Mouse (Mus musculus): ENCODE data around the gene Kctd21. TPM values are rescaled to one million over a fixed set of nuclear protein-coding genes. Genes with fewer than 3 reads are reported as not detected.

The Kctd21 gene
- polyA plus RNA-seq, 1 experiment from 2014 or later: 4.2 TPM

DNA sequence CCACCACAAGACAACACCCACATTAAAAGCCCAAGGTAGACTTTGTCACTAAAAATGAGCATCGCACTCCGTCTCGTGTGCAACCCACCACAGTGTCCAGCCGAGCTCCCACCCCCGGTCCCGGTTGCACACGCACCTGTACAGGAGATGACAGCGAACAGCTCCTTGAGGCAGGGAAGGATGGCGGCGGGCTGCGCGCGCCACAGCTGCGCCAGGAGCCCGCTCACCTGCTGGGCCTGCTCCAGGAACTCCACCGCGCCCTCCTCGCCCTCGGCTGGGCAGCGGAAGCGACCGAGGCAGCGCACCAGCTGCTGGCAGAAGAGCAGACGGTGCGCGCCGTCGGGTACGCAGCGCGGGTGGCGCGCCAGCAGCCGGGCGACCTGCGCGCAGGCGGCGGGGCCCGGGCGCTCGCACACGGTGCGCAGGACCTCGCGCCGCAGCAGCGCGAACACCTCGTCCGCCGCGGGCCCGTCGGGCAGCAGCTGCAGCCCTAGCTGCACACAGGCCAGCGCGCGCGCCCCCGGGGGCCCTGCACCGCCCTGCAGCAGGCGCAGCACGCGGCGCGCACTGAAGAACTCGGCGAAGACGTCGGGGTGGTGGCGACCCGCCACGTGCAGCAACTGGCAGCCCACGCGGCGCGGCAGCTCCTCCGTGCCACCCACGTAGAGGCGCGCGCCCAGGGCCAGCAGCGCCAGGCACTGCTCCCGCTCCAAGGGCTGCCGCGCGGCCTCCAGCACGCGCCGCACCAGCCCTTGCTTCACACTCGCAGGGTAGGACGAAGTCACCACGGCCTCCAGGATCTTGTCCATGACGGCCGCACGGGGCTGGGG lies 6.8 kb upstream of the Kctd21 start:
- Histone ChIP-seq H3K27ac (no peak overlapping the region), H3K36me3 (no peaks in the 10 kb centered on the region), H3K4me2 (peak overlapping the region; percentile 58), H3K9me3 (no peaks in the 10 kb centered on the region), H3K4me3 (replicated peaks) (peak overlapping the region; percentile 33), H3K27me3 (replicated peaks) (peaks cover 30% of the 10 kb centered on the region), H3K4me1 (peaks cover 13% of the 10 kb centered on the region; the same call in 1 of the 2 replicates), H3K9ac (no peak overlapping the region)
- 18% methylated on average over 63 of the region's 96 CpGs for WGBS
- ATAC-seq (ENCODE audit: insufficient read depth, low FRiP score, low read depth): 0 out of 2 replicates have a peak, but pooled peaks have one; percentile 28

DNA sequence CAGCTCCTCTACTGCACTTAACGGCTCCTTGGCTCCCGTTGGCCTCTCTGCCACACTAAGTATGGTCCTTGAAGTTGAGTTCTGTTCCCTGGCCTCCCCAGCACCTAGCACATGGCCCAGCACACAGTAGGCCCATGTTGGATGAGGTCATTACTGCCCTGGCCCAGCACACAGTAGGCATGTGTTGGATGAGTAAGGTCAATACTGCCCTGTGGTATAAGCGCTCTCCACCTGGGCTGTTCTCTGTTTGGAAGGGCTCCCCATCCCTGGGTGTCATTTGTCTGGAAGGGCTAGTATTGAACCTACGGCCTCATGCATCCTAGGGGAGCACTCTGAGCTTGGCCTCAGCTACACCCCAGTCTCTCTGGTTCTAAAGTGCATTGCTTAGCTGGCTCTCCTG lies 4.8 kb upstream of the Kctd21 start:
- no peak for ATAC-seq (ENCODE audit: insufficient read depth, low FRiP score, low read depth)

DNA sequence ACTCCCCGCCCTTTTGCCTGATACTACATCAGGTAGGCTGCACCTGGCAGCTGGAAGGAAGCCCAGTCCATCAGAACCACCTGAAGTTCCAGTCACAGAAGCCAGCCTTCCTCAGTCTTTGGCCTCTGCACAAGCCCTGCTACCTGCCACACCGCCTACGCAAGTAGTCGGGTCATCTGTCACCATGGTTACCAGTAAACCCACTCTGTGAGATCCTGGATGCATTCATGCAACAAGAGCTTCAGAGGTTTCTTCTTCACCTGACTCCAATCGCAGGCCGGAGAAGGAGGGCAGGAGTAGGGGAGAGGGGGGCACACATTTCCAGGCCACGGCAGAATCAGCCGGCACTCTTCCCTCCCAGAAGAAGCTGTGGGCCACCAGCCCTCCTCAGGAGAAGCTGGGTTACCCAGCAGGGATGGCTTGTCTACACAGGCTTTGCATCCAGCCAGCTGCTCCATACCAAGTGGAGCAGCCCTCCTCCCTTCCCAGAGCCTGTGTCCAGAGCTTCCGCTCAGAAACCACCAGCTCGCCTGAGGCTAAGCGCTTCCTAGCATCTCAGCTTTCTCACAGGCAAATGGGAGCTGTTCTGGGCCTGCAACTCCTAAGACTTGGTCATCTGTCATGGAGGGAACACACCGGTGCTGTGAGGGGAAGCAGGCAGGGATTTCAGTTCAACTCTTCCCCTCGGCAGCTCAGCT lies 3.1 kb upstream of the Kctd21 start:
- Histone ChIP-seq H3K9me3 (no peaks in the 10 kb centered on the region), H3K4me2 (no peak overlapping the region), H3K27ac (no peak overlapping the region), H3K9ac (no peak overlapping the region), H3K4me1 (peaks cover 17% of the 10 kb centered on the region; the same call in 1 of the 2 replicates), H3K27me3 (replicated peaks) (peaks cover 29% of the 10 kb centered on the region), H3K36me3 (no peaks in the 10 kb centered on the region), H3K4me3 (replicated peaks) (no peak overlapping the region)
- no peak for ATAC-seq (ENCODE audit: insufficient read depth, low FRiP score, low read depth)
- WGBS: 66% methylated on average over 13 of the region's 13 CpGs

More for the DNA sequence above, 4.8 kb upstream of the Kctd21 start:
- Histone ChIP-seq H3K9ac (no peak overlapping the region), H3K4me2 (no peak overlapping the region), H3K27ac (no peak overlapping the region), H3K36me3 (no peaks in the 10 kb centered on the region), H3K4me3 (replicated peaks) (no peak overlapping the region), H3K27me3 (replicated peaks) (peaks cover 30% of the 10 kb centered on the region), H3K4me1 (peaks cover 17% of the 10 kb centered on the region; the same call in 1 of the 2 replicates), H3K9me3 (no peaks in the 10 kb centered on the region)
- 94% methylated on average over 4 of the region's 4 CpGs for WGBS

DNA sequence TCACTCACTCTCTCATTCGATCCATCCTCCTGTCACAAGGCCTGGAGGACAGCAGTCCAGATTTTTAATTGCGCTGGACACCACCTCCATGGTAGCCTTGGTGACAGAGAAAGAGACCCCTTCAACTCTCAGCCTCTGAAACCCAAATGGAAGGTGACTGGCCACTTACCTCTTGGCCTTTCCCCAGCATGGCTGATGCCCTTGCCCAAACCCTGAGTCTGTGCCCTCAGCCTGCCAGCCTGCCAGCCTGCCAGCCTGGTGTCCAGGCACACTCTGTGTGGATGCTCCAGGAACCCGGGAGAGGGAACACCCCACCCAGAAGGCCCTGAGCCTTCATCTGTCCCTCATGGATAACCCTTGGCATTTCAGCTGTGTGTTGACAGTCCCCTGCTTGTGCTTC lies 2.5 kb upstream of the Kctd21 start:
- no peak overlapping the region for H3K9ac ChIP-seq
- no peak overlapping the region for H3K4me2 ChIP-seq
- H3K4me3 ChIP-seq (replicated peaks): no peak overlapping the region
- ATAC-seq (ENCODE audit: insufficient read depth, low FRiP score, low read depth): no peak
- peaks cover 23% of the 10 kb centered on the region for H3K27me3 ChIP-seq (replicated peaks)
- H3K4me1 ChIP-seq: peaks cover 17% of the 10 kb centered on the region; the same call in 1 of the 2 replicates
- WGBS: 88% methylated on average over 3 of the region's 3 CpGs
- no peak overlapping the region for H3K27ac ChIP-seq
- no peaks in the 10 kb centered on the region for H3K9me3 ChIP-seq
- no peaks in the 10 kb centered on the region for H3K36me3 ChIP-seq

DNA sequence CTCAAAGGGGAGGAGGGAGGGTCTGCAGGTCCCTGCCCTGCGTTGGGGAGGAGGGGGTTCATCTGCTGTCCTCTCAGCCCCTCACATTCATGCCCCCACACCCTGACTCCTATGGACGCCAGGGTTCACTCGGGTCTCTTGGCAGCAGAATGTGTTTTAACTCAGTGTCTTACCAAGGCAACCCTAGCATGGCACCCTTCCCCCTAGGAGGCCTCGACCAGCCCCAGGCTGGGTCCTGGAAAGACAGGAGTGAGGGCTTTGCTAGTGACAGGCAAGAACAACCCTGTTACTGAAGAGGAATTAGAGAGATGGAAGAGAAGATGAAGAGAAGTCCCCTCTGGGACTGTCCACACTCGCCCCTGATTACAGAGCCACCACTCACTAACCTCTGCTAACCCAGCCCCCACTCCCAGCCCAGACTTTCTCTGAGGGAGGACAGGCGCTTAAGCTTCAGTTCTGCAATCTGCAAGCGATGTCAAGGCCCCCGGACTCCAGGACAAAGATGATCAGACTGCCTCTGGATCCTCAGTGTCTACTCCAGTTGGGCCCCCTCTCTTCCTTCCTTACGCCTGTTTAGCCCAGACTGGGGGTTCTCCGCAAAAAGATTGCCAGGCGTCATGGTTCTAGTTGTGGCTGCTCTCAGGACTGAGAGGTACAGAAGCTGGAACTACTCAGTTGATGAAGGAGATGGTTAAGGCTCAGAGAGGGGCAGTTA lies 1.0 kb upstream of the Kctd21 start:
- WGBS: 58% methylated on average over 11 of the region's 11 CpGs

DNA sequence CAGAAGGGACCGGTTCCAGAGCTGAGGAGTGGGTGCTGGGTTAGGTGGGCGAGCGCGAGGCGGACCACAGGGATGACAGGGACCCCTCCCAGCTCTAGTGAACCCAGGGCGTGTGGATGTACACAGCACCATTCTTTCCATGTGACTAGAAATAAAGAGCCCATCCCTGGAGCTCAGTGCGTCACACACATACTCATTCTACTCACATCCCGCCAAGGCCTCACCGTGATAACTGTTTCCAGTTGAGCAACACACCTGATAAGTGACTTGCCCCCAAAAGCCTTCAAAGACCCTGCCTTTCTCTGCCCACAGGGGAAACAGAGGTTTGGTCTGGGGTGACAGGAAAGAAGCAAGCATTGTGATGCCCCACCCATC lies 527 bp downstream of the Kctd21 start:
- Histone ChIP-seq H3K9ac (peak overlapping the region; percentile 61; the same call in 1 of the 2 replicates), H3K27ac (no peak overlapping the region), H3K9me3 (no peaks in the 10 kb centered on the region), H3K4me1 (peaks cover 10% of the 10 kb centered on the region; the same call in 1 of the 2 replicates), H3K4me2 (peak overlapping the region; percentile 87), H3K36me3 (no peaks in the 10 kb centered on the region), H3K27me3 (replicated peaks) (no peaks in the 10 kb centered on the region), H3K4me3 (replicated peaks) (peak overlapping the region; percentile 90)
- 3% methylated on average over 9 of the region's 9 CpGs for WGBS
- ATAC-seq (ENCODE audit: insufficient read depth, low FRiP score, low read depth): no peak; the same call in none of the 2 replicates

More for the DNA sequence above, 1.0 kb upstream of the Kctd21 start:
- Histone ChIP-seq H3K27ac (no peak overlapping the region), H3K9ac (peak overlapping the region; percentile 54; the same call in 1 of the 2 replicates), H3K4me2 (peak overlapping the region; percentile 87), H3K4me3 (replicated peaks) (peak overlapping the region; percentile 90), H3K9me3 (no peaks in the 10 kb centered on the region), H3K36me3 (no peaks in the 10 kb centered on the region), H3K4me1 (peaks cover 10% of the 10 kb centered on the region; the same call in 1 of the 2 replicates), H3K27me3 (replicated peaks) (peaks cover 9% of the 10 kb centered on the region)
- no peak for ATAC-seq (ENCODE audit: insufficient read depth, low FRiP score, low read depth)

DNA sequence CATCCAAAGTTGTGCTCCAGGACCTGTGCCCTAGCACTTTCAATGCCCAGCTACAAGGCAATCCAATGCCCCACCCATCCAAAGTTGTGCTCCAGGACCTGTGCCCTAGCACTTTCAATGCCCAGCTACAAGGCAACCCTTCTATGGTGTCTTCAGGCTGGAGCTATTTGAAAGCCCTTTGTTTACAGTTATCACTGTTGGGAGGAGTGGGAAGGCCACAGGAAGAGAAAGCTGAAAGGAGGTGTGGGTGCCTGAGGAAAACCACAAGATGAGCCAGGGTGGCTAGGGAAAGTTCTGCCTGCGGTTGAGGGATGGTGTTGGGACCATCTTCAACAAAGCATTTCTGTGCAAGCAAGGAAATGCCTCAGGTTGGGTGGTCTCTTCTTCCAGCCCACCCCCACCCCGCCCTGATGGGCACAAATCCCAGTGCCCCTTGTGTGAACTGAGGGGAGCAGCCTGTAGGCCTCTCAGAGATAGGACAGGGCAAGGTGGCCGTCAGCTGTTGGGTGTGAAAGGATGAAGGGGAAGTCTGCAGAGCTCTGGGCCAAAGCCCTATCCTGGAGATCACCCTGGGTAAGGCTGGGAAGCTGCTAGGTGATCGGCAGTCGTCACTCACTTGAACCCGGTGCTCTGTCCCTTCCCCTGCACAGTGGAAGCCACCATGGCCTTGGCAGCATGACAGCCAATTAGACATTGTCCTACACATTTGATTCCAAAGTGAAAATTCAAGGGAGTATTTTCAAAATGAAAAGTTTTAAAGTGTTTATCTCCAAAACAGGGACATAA lies 1.2 kb downstream of the Kctd21 start:
- Histone ChIP-seq H3K4me3 (replicated peaks) (peak overlapping the region; percentile 90; the same call in 1 of the 2 replicates), H3K4me2 (peak overlapping the region; percentile 87), H3K9ac (no peak overlapping the region), H3K27me3 (replicated peaks) (no peaks in the 10 kb centered on the region), H3K4me1 (peaks cover 10% of the 10 kb centered on the region; the same call in 1 of the 2 replicates), H3K9me3 (no peaks in the 10 kb centered on the region), H3K27ac (no peak overlapping the region), H3K36me3 (no peaks in the 10 kb centered on the region)
- ATAC-seq (ENCODE audit: insufficient read depth, low FRiP score, low read depth): no peak
- 80% methylated on average over 6 of the region's 6 CpGs for WGBS

DNA sequence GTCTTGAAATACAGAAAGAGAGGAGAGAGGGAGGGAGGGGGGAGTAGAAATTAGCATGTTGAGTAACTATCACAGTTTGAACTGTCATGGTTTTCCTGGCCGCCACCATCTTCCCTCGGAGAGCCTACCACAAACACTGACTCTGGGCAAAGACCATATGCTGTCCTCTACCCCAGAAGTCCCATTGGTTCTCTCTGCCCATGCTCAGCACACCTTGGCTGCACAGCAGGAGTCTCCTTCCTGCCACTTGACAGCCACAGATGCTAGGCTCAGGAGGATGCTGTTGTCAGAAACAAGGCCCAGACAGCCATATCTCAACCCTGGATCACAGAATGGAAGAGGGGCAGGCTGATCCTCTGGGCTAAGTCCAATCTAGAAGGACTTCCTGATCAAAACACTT lies 2.3 kb downstream of the Kctd21 start:
- ATAC-seq (ENCODE audit: insufficient read depth, low FRiP score, low read depth): no peak
- Histone ChIP-seq H3K9me3 (no peaks in the 10 kb centered on the region), H3K4me3 (replicated peaks) (no peak overlapping the region), H3K27ac (no peak overlapping the region), H3K36me3 (no peaks in the 10 kb centered on the region), H3K9ac (no peak overlapping the region), H3K27me3 (replicated peaks) (no peaks in the 10 kb centered on the region), H3K4me2 (no peak overlapping the region), H3K4me1 (peaks cover 4% of the 10 kb centered on the region; the same call in 1 of the 2 replicates)
- WGBS: 87% methylated on average over 2 of the region's 2 CpGs

DNA sequence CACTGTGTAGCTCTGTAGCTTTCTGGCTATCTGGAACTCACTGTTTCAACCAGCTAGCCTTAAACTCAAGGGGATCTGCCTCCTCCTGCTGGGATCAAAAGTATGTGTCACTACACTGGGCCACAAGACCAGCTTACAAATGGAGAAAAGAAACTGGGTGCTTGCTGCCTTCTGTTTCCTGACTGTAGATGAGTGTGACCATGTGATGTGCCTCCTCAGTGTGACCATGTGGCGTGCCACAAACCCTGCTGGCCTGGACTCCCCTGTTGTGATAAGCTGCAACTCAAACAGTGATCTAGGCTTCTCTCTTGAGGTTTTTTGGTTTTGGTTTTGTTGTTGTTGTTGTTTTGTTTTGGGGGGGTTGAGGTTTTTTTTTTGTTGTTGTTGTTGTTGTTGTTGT lies 4.6 kb downstream of the Kctd21 start:
- H3K4me1 ChIP-seq: 0 out of 2 replicates have a peak, but pooled peaks cover 6% of the 10 kb centered on the region
- H3K36me3 ChIP-seq: no peaks in the 10 kb centered on the region
- no peak overlapping the region for H3K9ac ChIP-seq
- H3K9me3 ChIP-seq: no peaks in the 10 kb centered on the region
- no peak for ATAC-seq (ENCODE audit: insufficient read depth, low FRiP score, low read depth)
- 86% methylated on average over 1 of the region's 1 CpGs for WGBS
- H3K4me2 ChIP-seq: no peak overlapping the region
- H3K27ac ChIP-seq: no peak overlapping the region
- H3K4me3 ChIP-seq (replicated peaks): no peak overlapping the region
- no peaks in the 10 kb centered on the region for H3K27me3 ChIP-seq (replicated peaks)

DNA sequence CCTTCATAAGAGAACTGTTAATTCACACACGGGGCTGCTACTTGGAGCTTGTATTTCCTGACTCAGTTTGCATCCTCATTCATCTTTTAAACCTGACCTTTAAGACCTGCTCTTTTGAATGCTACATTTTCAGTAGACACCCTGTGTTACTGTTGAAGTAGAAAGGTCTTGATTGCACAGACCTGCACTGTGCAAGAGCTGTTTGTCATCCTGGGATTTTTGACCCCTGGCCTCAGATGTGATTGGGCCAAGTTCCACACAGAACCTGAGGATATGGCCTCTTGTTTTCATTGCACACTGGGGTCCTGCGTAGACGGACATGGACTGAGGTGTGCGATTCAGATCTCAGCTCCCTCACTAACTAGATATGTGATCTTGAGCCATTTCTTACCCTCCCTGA lies 6.5 kb downstream of the Kctd21 start:
- Histone ChIP-seq H3K4me1 (0 out of 2 replicates have a peak, but pooled peaks cover 6% of the 10 kb centered on the region), H3K4me3 (replicated peaks) (no peak overlapping the region), H3K27me3 (replicated peaks) (no peaks in the 10 kb centered on the region), H3K9ac (no peak overlapping the region), H3K27ac (peak overlapping the region; percentile 26; the same call in 1 of the 2 replicates), H3K4me2 (no peak overlapping the region), H3K9me3 (no peaks in the 10 kb centered on the region), H3K36me3 (no peaks in the 10 kb centered on the region)
- no peak for ATAC-seq (ENCODE audit: insufficient read depth, low FRiP score, low read depth)
- WGBS: 62% methylated on average over 4 of the region's 4 CpGs

DNA sequence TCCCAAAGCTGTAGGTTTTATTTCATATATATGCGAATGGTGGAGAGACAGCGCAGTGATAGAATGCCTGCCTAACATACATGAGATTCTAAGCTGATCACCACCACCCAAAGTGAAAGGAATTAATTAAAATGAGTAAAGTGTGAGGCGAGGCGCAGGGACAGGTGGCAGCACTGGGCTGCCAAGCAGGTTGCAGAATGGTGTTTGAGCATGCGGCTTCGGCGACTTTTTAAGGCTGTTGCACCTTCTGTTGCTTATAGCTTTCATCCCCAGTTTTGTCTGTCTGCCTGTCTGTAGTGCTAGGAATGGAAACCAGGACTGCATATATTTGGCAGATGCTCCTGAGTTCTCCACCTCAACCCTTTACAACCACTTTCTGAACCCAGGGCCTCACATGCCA lies 7.5 kb downstream of the Kctd21 start:
- 88% methylated on average over 7 of the region's 7 CpGs for WGBS
- H3K4me3 ChIP-seq (replicated peaks): no peak overlapping the region
- H3K9ac ChIP-seq: no peak overlapping the region
- H3K4me1 ChIP-seq: 0 out of 2 replicates have a peak, but pooled peaks cover 6% of the 10 kb centered on the region
- no peaks in the 10 kb centered on the region for H3K36me3 ChIP-seq
- H3K27ac ChIP-seq: no peak overlapping the region
- H3K27me3 ChIP-seq (replicated peaks): no peaks in the 10 kb centered on the region
- no peak overlapping the region for H3K4me2 ChIP-seq
- H3K9me3 ChIP-seq: no peaks in the 10 kb centered on the region
- ATAC-seq (ENCODE audit: insufficient read depth, low FRiP score, low read depth): no peak

Data from stomach, embryonic 15.5 days (tissue).